Mouse (Mus musculus) left cerebral cortex, adult 18-20 months (tissue): ENCODE data around the gene Fshr. TPM values are rescaled to one million over a fixed set of nuclear protein-coding genes. Genes with fewer than 3 reads are reported as not detected.
A peak's percentile ranks its signal among the peaks of the same experiment; 100 is the strongest.

Experiments
- DNase-seq, 2 experiments: peaks; one replicate each; pipeline ENCODE4 v3.0.0; 2021 to 2022; ENCODE audit warnings: low spot score in 2 of 2, mixed read lengths in 1 of 2
- total RNA-seq, 2 experiments: library from RNA; stranded (reverse); gene quantifications; 2 replicates each; pipeline ENCODE4 v1.2.3; 2021

The Fshr gene
- total RNA-seq, 2 experiments from 2014 or later, result not detected

- DNase-seq, result no peak
Observed at GRCm38 (mm10) chr17:89034627-89035026, 165.8 kb downstream of the Fshr start.

DNA sequence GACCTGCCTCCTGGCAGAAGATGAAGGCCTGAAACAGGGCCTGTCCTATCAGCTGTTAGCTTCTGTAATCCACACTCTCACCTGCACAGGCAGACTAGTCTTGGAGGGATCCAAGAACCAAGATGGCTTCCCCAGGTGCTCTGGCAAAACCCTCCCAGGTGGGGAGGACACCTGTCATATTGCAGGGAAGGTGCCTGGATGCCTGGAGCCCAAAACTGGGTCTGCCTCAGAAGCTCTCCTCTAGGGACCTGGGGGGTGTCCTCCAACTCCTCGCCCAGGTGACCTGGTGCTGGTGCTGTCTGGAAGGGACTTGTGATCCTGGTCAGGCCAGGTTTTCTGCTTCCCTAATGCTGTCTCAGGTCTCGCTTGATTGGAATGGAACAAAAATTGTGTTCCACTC is 167.5 kb downstream of the Fshr start:
- no peak for DNase-seq

DNA sequence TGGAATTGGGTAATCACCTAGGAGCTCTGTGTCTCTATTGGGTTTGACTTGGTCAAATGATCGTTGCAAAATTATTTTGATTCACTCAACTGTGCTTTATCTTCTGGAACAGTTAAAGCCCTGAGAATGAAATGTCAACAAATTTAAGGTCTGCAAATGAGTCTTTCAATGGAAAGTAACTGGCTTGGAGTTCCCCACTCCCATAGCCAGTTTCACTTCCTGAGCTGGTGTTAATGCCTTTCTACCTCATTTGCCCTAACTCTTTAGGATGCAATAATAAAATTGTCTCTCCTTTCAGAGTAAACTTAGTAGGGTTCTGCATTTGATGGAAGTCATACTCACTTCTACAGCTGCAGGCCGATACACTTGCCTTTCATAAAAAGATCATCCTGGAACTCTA is 181.0 kb downstream of the Fshr start:
- no peak for DNase-seq

DNA sequence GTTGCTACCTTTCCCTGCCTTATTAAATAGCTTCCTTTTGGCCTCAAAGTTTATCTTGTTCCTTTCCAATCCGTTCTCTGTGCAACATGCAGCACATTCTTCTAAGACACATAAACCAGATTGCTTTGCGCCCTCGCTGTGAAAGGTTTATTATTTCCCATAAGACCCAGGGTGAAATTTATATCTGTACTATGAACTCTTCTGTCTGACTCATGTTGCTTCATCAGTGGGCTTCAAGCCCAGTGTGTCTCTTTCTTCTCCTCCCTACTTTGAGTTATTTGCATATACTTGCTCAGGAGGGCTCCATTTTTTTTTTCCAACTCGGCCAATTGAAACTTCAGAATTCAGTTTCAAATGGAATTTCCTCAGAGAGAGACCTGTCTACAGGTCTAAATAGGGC is 183.5 kb downstream of the Fshr start:
- no peak for DNase-seq

DNA sequence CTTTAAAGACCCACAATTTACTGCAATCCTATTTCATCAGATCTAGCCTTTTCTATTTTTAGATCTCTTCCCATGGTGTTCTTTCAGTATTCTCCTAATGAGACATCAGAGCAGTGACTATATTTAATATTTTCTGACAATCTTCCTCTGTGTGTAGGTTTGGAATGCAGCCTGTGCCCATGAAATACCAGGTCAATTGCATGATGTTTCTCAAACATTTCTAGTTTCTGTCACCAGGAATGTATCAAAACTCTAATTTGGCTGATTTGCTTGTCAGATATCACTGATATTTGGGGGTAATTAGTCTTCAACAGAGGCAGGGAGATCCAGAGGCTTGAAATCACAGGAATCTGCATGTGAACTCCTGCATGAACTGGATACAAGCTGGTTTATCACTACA is 186.8 kb downstream of the Fshr start:
- no peak for DNase-seq

DNA sequence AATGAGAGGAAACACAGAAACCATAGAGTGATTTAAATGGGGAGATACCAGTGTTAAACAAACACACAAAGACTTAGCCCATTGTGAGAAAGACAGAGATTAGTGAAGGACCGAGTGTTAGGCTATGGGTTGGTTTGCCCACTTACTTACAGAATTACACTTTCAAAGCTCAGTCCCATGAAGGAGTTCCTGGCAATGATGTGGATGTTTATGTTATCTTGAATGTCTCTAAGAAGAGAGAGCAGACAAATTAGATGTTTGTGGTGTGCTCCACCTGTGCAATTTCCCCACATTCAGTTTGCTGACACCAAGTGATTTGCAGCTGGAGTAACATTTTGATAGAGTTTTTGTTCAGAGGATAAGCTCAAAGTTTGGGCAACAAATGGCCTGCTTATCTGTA is 191.4 kb downstream of the Fshr start:
- DNase-seq, result no peak

- no peak for DNase-seq
Observed at GRCm38 (mm10) chr17:89008680-89009079, 191.8 kb downstream of the Fshr start.

DNA sequence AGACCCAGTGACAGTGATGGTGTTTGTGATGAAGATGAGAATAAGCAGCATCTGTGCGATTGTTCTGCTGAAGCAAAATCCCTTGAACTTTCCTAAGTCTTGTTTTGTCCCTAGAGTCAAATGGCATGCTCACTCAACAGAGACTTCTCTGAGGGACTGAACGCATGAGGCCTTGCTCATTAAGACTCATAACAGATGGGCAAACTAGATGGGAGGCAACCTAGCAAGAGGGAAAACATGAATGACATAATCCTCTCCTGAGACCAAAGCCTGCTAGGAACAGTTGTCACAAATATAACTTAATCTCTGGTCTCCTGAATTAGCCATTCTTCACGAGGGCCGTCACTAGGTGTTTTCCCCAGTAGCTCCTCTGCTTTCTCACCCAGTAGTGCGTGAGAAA is 194.5 kb downstream of the Fshr start:
- DNase-seq, result no peak

DNA sequence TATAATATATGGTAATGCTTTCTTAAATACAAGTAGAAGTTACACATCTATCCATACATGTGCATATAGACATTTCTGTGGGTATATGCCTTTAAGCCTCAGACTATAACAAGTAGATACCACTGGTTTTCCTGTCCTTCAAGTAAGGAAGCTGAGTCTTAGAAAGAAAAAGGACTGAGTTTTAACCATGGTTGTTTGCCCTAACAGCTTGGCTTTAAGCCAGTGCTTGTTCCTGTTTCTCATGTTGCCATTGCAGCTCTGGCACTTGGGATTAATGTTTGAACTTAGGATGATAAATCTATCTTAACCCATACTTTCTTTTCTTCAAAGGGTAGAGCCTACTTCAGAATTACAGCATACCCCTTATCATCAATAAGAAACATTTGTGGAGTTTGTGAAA is 200.6 kb downstream of the Fshr start:
- no peak for DNase-seq

- DNase-seq, result peak in 1 of 2 experiments; percentile 18
Observed at GRCm38 (mm10) chr17:88998243-88998642, 202.2 kb downstream of the Fshr start.

GRCm38 (mm10) chr17:88991238-88991637 is 209.2 kb downstream of the Fshr start:
- no peak for DNase-seq

- DNase-seq, result no peak
Observed at GRCm38 (mm10) chr17:88980708-88981355, 219.6 kb downstream of the Fshr start.

- DNase-seq, result no peak
Observed at GRCm38 (mm10) chr17:88974538-88974937, 225.9 kb downstream of the Fshr start.

DNA sequence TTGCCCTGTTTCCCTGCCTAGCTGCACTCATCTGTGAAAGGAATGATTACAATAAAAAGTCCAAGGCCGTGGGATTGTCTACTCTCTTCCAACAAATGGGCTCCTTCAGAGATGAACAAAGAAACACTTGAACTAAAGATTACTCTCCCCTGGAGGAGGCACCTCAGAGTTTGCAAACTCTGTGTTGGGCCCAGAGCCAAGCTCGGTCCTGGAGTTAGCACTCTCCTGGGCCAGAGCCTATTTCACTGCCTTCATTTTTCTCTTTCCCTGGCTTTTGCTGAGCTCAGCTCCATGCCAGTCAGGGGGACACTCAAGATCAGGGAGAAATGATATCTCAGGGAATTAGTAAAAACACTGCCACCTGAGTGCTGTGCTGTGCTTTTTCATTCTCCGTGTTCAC is 234.4 kb downstream of the Fshr start:
- no peak for DNase-seq

DNA sequence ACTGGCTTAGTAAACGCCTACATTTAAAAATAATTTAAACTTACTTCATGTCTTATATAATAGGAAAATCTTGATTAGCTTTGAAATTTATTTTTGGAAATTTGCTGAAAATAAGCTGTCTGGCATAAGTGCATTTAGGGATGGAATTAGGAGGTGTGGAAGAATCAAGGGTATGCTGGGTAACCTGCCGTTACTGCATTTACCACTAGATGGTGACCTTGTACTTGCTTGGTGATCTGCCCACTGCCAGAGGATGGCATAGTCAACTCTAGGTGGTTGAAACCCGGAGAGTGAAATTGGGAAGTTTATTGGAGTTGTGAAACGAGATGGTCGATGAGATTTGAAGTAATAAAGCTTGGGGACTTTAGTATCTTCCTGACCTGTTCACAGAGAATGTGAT is 246.5 kb downstream of the Fshr start:
- peak; percentile 76 to 78 for DNase-seq

GRCm38 (mm10) chr17:88938153-88938681 is 262.3 kb downstream of the Fshr start:
- DNase-seq, result no peak

DNA sequence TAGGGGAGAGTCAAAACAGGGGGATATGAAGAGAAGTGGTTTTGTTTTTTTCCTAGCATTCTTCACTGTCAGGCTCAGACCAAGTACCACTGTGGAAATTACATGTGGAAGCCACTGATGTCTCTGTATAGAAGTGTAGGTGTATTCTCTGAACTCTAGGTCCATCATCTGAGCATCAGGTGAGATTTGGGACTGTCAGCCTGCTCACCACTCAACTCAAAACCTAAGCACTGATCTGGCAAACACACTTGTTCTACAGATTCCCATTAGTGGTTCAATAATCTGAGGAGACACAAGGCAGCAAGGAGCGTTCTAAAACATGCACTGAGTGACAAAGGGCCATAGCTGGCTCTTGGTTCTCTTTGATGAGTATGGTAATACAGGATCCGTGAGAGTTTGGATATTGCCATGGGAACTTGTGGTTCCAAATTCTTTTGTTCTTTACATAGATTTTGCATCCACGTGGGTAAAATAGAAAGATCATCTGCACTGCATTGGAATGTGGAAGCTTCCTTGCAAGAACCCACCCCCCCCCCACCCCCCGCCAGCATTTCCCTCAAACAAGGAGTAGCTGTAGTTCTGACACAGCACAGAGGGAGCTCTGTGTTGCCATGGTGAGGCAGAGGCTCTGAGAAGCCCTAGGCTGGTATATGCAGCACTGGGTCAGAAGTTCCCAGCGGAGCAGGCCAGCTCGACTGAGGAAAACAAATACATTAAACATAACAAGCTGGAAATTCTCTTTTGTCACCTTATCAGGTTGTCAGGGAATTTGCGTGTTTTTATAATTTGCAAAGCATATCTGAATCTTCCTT is 262.9 kb downstream of the Fshr start:
- no peak for DNase-seq

GRCm38 (mm10) chr17:88936941-88937340 is 263.5 kb downstream of the Fshr start:
- DNase-seq, result no peak
